Mouse (Mus musculus): ENCODE data around the gene Prkar1a.

The Prkar1a gene

GRCm38 (mm10) chr11:109705336-109706054 lies 56.3 kb downstream of the Prkar1a start:
- no peak for DNase-seq (ENCODE audit: low read depth, low spot score)

GRCm38 (mm10) chr11:109706055-109706412 lies 56.8 kb downstream of the Prkar1a start:
- DNase-seq (ENCODE audit: low read depth, low spot score): no peak

GRCm38 (mm10) chr11:109706586-109706985 lies 57.4 kb downstream of the Prkar1a start:
- no peak for DNase-seq (ENCODE audit: low read depth, low spot score)

GRCm38 (mm10) chr11:109707442-109707841 lies 58.2 kb downstream of the Prkar1a start:
- DNase-seq (ENCODE audit: low read depth, low spot score): no peak

GRCm38 (mm10) chr11:109708786-109709185 lies 59.6 kb downstream of the Prkar1a start:
- DNase-seq (ENCODE audit: low read depth, low spot score): no peak

GRCm38 (mm10) chr11:109709501-109709900 lies 60.3 kb downstream of the Prkar1a start:
- no peak for DNase-seq (ENCODE audit: low read depth, low spot score)

GRCm38 (mm10) chr11:109714341-109715247 lies 65.4 kb downstream of the Prkar1a start:
- no peak for DNase-seq (ENCODE audit: low read depth, low spot score)

- no peak for DNase-seq (ENCODE audit: low read depth, low spot score)
These were observed 66.1 kb downstream of the Prkar1a start for GRCm38 (mm10) chr11:109715311-109715781.

GRCm38 (mm10) chr11:109716981-109717380 lies 67.8 kb downstream of the Prkar1a start:
- DNase-seq (ENCODE audit: low read depth, low spot score): no peak

- peak; percentile 88 for DNase-seq (ENCODE audit: low read depth, low spot score)
These were observed 68.2 kb downstream of the Prkar1a start for GRCm38 (mm10) chr11:109717448-109717847.

- no peak for DNase-seq (ENCODE audit: low read depth, low spot score)
These were observed 69.0 kb downstream of the Prkar1a start for GRCm38 (mm10) chr11:109717966-109718895.

Measured in brain, adult 2 months (tissue).